Mouse (Mus musculus) erythroblast, adult 5-6 weeks (primary cell): ENCODE measurements around the gene Gsdma2. TPM values are rescaled to one million over a fixed set of nuclear protein-coding genes. Genes with fewer than 3 reads are reported as not detected.
"Not testable (repeated sequence)": the region's sequence is repeated elsewhere in the genome, so short reads cannot be mapped to it uniquely, and the experiment has no call there.

ENCODE experiments used
- ATAC-seq: replicated peaks from 2 replicates; pipeline ENCODE4 v1.8.0; 2016; ENCODE audit warnings: moderate number of reproducible peaks, mild to moderate bottlenecking, moderate TSS enrichment, inconsistent platforms; ENCODE audit not compliant: poor library complexity, low FRiP score, severe bottlenecking
- total RNA-seq, 2 experiments: library from RNA; stranded (forward) in 1 of 2; stranded (reverse) in 1 of 2; fragments of 150-400 nt in 1 of 2; fragments of 200-764, 138-1000 nt in 1 of 2; gene quantifications; 2 replicates each; pipeline versions ENCODE4 v1.2.3 to v1.2.4; 2015 to 2017; ENCODE audit warnings: low replicate concordance in 2 of 2

Gene Gsdma2
- total RNA-seq, 2 experiments from 2014 or later = not detected

- peak; percentile 82 for ATAC-seq
Observed at GRCm38 (mm10) chr11:98655076-98655475, 8.5 kb downstream of the Gsdma2 start.

- peak; percentile 87 for ATAC-seq
Observed at GRCm38 (mm10) chr11:98660517-98660916, 14.0 kb downstream of the Gsdma2 start.

- ATAC-seq = no peak
Observed at GRCm38 (mm10) chr11:98664091-98664490, 17.5 kb downstream of the Gsdma2 start, which contains the start of gene Gsdma. Gsdma (plus strand) TSS chr11:98664351.

- ATAC-seq = no peak
Observed at GRCm38 (mm10) chr11:98668984-98669383, 22.4 kb downstream of the Gsdma2 start.

- no peak for ATAC-seq
Observed at GRCm38 (mm10) chr11:98671284-98671815, 24.8 kb downstream of the Gsdma2 start.

GRCm38 (mm10) chr11:98671857-98672256, 25.3 kb downstream of the Gsdma2 start:
- ATAC-seq = peak; percentile 81

GRCm38 (mm10) chr11:98672482-98672881, 25.9 kb downstream of the Gsdma2 start:
- no peak for ATAC-seq

- peak; percentile 84 for ATAC-seq
Observed at GRCm38 (mm10) chr11:98673136-98673535, 26.6 kb downstream of the Gsdma2 start.

- no peak for ATAC-seq
Observed at GRCm38 (mm10) chr11:98675829-98676363, 29.3 kb downstream of the Gsdma2 start.

- no peak for ATAC-seq
Observed at GRCm38 (mm10) chr11:98680023-98680422, 33.5 kb downstream of the Gsdma2 start.

- not testable (repeated sequence) for ATAC-seq
Observed at GRCm38 (mm10) chr11:98680595-98680994, 34.0 kb downstream of the Gsdma2 start.

GRCm38 (mm10) chr11:98681186-98681585, 34.6 kb downstream of the Gsdma2 start:
- no peak for ATAC-seq

GRCm38 (mm10) chr11:98681786-98682745, 35.5 kb downstream of the Gsdma2 start, which contains the start of gene Psmd3:
Psmd3 (plus strand) TSS chr11:98682554.
- peak; percentile 89 for ATAC-seq

GRCm38 (mm10) chr11:98682811-98683210, 36.3 kb downstream of the Gsdma2 start:
- peak; percentile 23 for ATAC-seq

GRCm38 (mm10) chr11:98685642-98686041, 39.1 kb downstream of the Gsdma2 start:
- no peak for ATAC-seq

GRCm38 (mm10) chr11:98686976-98687375, 40.4 kb downstream of the Gsdma2 start:
- ATAC-seq = no peak

GRCm38 (mm10) chr11:98688009-98688408, 41.5 kb downstream of the Gsdma2 start:
- ATAC-seq = no peak

- no peak for ATAC-seq
Observed at GRCm38 (mm10) chr11:98693201-98693600, 46.6 kb downstream of the Gsdma2 start.

- no peak for ATAC-seq
Observed at GRCm38 (mm10) chr11:98693746-98694145, 47.2 kb downstream of the Gsdma2 start.

- no peak for ATAC-seq
Observed at GRCm38 (mm10) chr11:98694301-98694700, 47.7 kb downstream of the Gsdma2 start.

- ATAC-seq = no peak
Observed at GRCm38 (mm10) chr11:98695408-98695807, 48.8 kb downstream of the Gsdma2 start.
